Mouse (Mus musculus) heart, embryonic 15.5 days (tissue): ENCODE data around the gene Dnah2. TPM values are rescaled to one million over a fixed set of nuclear protein-coding genes. Genes with fewer than 3 reads are reported as not detected.

Experiments
- microRNA-seq: library from miRNA; unstranded; fragments of <30 nt; microRNA quantifications from one replicate; pipeline ENCODE4, GENCODE M21; 2016
- polyA plus RNA-seq: library from polyadenylated mRNA; unstranded; fragments of >200 nt; fragmentation: Nextera tagmentation; extraction: Ambion mirVana; gene quantifications from 2 replicates; pipeline ENCODE4 v1.2.1, GENCODE M21; 2015

Gene Dnah2
- polyA plus RNA-seq, 1 experiment from 2014 or later: 0.21 TPM

Small RNA genes within 50 kb of the gene (microRNA-seq; reads per million reads assigned to microRNA genes)
- not detected for gene Gm27493

Other genes with a start within 250 kb of the Dnah2 start
- gene Cntrob, start 225.3 kb downstream of the Dnah2 start, polyA plus RNA-seq: 12.7 and 17.2 TPM in 2 replicates
- 163 and 164 TPM in 2 replicates for gene Trappc1, start 225.1 kb downstream of the Dnah2 start, polyA plus RNA-seq
- 0.77 and 1.1 TPM in 2 replicates for gene Kcnab3, start 222.9 kb downstream of the Dnah2 start, polyA plus RNA-seq
- 6.6 and 7.3 TPM in 2 replicates for gene Rnf227, start 208.6 kb downstream of the Dnah2 start, polyA plus RNA-seq
- 14.2 and 22.9 TPM in 2 replicates for gene Chd3, start 179.7 kb downstream of the Dnah2 start, polyA plus RNA-seq
- gene Naa38, start 153.6 kb downstream of the Dnah2 start, polyA plus RNA-seq: 129 and 132 TPM in 2 replicates
- gene Cyb5d1, start 153.5 kb downstream of the Dnah2 start, polyA plus RNA-seq: 20.6 and 24.0 TPM in 2 replicates
- 37.3 and 40.6 TPM in 2 replicates for gene Tmem88, start 150.9 kb downstream of the Dnah2 start, polyA plus RNA-seq
- gene Kdm6b, start 135.4 kb downstream of the Dnah2 start, polyA plus RNA-seq: 18.6 and 19.5 TPM in 2 replicates
- gene Efnb3, start 11.1 kb upstream of the Dnah2 start, polyA plus RNA-seq: 53.8 and 59.7 TPM in 2 replicates
- 13.3 and 17.0 TPM in 2 replicates for gene Wrap53, start 31.1 kb upstream of the Dnah2 start, polyA plus RNA-seq
- 59.4 and 88.1 TPM in 2 replicates for gene Trp53, start 31.2 kb upstream of the Dnah2 start, polyA plus RNA-seq
- gene Atp1b2, start 56.8 kb upstream of the Dnah2 start, polyA plus RNA-seq: 24.2 and 24.5 TPM in 2 replicates
- 0.29 TPM in 1 of 2 replicates, not detected in the other for gene Shbg, start 68.8 kb upstream of the Dnah2 start, polyA plus RNA-seq
- gene Sat2, start 72.9 kb upstream of the Dnah2 start, polyA plus RNA-seq: 14.3 and 16.7 TPM in 2 replicates
- 22.9 and 28.5 TPM in 2 replicates for gene Fxr2, start 83.9 kb upstream of the Dnah2 start, polyA plus RNA-seq
- 0.22 TPM in 1 of 2 replicates, not detected in the other for gene Sox15, start 106.2 kb upstream of the Dnah2 start, polyA plus RNA-seq
- gene Mpdu1, start 113.5 kb upstream of the Dnah2 start, polyA plus RNA-seq: 38.8 and 48.1 TPM in 2 replicates
- gene Cd68, start 117.0 kb upstream of the Dnah2 start, polyA plus RNA-seq: 8.7 and 18.6 TPM in 2 replicates
- 310 and 340 TPM in 2 replicates for gene Eif4a1, start 123.3 kb upstream of the Dnah2 start, polyA plus RNA-seq
- gene Senp3, start 133.0 kb upstream of the Dnah2 start, polyA plus RNA-seq: 47.1 and 54.8 TPM in 2 replicates
- 0.54 and 0.99 TPM in 2 replicates for gene Tnfsf13, start 136.7 kb upstream of the Dnah2 start, polyA plus RNA-seq
- gene Tnfsf12, start 146.7 kb upstream of the Dnah2 start, polyA plus RNA-seq: 7.3 and 8.9 TPM in 2 replicates
- gene Tnfsfm13, start 147.0 kb upstream of the Dnah2 start, polyA plus RNA-seq: 2.9 and 4.2 TPM in 2 replicates
- gene Polr2a, start 209.5 kb upstream of the Dnah2 start, polyA plus RNA-seq: 10.9 and 18.3 TPM in 2 replicates
- gene Slc35g3, start 212.9 kb upstream of the Dnah2 start, polyA plus RNA-seq: 0.16 and 0.48 TPM in 2 replicates
- 3.1 and 3.8 TPM in 2 replicates for gene Zbtb4, start 216.8 kb upstream of the Dnah2 start, polyA plus RNA-seq
- gene Chrnb1, start 246.8 kb upstream of the Dnah2 start, polyA plus RNA-seq: 5.4 and 7.5 TPM in 2 replicates